Mouse (Mus musculus): Measurements from ENCODE around the gene 1700001O22Rik.

The 1700001O22Rik gene

DNA sequence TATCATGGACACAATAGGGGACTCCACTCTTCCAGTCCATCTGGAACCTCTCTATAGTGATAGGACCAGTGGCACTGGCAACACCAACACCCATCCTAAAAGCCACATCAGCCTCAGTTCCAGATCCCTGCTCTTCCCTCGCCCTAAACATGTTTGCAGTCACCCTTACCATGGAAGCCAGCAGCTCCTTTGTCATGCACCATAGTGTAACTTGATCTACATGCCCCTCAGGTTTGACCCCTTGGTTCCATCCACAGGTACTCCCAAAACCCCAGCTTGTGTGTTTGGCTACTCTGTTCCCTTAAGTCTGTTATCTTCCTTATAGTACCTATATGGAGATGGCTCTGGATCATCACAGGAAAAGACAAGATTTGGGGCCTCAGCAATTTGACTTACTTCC, 12.9 kb upstream of the 1700001O22Rik start:
- DNase-seq (ENCODE audit: low spot score) = no peak

DNA sequence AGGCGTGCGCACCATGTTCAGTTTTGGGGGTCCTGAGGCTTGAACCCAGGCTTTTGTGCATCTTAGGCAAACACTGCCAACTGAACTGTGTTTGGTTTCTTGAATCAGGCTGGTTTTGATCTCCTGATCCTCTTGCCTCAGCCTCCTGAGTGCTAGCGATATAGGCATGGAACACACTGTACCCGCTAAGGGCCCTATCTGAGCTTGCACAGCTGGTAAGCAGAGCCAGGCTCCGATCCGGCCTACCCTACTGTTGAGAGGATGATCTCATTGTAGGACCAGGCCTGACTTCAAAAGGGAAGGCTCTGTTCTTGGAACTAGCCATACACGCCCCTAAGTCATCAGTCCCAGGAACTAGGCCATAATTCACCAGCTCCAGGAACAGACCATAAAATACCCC, 7.1 kb upstream of the 1700001O22Rik start:
- no peak for DNase-seq (ENCODE audit: low spot score)

DNA sequence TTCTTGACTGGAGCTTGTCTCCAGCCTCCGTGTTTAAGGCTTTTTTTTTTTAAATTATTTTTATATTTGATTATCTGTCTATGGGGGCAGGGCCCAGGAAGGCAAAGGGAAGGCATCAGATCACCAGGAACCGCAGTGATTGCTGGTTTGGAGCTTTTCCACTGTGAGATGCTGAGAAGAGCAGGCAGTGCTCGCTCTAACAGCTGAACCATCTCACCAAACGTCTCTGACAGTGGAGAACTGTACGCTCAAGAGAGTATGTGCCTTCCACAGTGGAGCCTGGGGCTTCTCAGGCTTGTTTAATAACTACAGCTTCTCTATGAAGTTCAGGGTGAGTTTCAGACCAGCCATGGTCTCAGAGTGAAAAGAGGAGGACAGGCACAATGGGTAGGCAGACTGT, 6.0 kb upstream of the 1700001O22Rik start:
- no peak for DNase-seq (ENCODE audit: low spot score)

DNA sequence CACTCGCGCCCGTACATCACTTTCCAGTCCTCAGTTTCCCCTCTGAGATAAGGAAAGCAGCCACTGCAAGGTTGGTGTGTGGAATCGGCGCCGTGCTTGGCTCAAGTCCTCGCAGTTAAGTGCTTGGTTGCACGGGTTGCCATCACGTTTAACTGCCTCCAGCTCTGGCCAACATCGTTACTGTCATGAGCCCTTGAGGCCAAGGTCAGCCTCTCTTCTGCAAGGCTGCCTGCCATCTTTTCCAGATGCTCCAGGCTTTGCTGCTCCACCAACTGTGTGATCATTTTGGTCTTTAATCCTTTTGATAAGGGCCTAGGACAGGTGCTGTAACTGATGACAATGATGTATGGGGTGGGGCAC, 4.8 kb upstream of the 1700001O22Rik start:
- DNase-seq (ENCODE audit: low spot score) = no peak

DNA sequence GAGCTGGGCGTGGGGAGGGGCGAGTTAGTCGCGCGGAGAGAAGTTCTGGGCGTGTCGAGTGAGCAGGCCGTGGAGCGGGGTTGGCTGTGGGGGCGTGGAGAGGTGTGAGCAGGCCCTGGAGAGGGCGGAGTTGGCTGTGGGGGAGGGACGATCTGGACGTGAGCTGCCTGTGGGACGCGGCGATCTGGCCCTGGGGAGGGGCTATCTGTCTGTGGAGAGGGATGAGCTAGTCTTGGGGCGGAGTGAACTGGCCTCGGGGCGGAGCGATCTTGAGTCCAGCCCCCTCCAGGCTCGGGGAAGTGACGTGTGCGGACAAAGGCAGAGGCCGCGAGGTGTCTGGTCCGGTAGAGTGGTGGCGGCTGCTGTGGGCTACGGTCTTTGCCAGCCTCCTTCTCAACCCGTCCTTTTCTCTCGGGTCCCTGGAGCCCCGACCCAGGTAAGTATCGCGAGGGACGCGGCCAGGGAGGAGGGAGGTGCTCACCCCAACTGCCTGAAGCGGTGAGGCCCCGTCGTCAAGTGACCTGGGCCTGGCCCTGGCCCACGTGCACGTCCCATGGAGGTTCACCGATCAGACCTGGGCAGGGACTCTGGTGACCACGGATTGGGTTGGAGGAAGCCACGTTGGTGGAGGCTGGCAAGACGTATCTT, 4.3 kb upstream of the 1700001O22Rik start, which contains the start of gene Ntmt1:
Gene Ntmt1, plus strand, starts transcription at position 179 of the 648 bp plus-strand sequence.
- peak; percentile 100 for DNase-seq (ENCODE audit: low spot score)

DNA sequence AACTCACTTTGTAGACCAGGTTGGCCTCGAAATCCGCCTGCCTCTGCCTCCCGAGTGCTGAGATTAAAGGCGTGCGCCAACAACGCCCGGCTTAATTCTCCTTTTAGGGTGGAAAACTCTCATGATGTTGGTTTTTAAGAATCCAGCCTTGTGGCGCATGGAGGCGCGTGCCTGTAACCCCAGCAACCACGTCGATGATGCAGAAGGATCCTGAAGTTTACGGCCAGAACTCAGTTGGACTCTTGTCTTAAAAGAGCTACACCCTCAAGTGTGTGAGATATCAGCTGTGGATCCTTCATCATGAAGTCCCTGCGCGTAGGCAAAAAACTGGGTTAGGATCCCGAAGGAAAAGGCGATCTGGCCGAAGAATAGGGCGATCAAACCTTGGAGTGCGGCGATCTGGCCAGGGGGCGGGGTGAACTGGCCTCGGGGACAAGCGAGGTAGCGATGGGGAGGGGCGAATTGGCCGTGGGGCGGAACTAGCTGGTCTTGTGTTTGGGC, 3.7 kb upstream of the 1700001O22Rik start:
- no peak for DNase-seq (ENCODE audit: low spot score)

DNA sequence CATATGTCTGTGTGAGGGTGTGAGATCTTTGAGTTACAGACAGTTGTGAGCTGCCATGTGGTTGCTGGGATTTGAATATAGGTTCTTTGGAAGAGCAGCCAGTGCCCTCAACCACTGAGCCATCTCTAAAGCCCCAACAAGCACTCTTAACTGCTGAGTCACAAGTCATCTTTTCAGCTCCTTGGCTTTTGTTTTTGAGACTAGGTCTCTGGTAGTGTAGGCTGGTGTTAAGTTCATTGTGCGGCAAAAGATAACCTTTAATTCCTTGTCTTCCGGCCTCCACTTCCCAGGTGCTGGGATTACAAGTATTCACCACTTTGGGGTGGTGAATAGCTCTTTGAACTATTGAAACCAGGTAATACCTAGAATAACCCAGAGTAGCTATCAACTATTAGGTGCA, 2.5 kb upstream of the 1700001O22Rik start:
- DNase-seq (ENCODE audit: low spot score) = no peak

DNA sequence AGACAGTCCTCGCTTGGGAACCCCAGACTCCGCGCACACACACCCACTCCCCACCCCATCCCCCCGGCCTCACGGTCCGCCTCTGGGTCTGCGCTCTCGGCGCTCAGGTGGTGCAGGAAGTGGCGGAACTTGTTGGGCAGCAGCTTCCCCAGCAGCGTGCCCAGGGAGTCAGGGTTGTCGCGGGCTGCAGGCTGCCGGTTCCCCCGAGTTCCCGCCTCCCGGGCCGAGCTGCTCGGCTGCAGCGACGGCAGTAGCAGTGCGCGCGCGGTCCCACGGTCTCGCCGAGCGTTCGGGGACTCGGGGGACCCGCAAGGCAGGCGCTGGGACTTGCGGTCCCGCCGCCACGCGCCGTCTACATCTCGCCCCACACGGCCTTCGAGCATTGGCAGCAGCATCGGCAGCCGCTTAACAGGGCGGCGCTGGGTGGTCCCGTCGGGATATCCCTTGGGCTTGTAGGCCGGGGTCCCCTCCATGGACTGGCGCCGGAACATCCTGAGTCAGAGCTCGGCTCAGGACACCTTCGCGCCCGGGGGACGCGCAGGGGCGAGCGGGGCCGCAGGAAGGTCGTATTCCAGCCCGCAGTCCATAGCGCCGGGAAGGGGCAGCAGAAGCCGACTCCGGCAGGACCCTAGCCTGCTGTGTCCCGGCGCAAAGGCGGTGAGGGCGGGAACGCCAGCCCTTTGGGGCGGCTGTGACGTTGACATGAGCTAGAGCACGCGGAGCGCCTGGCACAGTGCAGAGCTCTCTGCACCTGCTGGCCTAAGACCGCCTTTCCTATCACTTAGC, 2.2 kb downstream of the 1700001O22Rik start:
- DNase-seq (ENCODE audit: low spot score) = peak; percentile 70

DNA sequence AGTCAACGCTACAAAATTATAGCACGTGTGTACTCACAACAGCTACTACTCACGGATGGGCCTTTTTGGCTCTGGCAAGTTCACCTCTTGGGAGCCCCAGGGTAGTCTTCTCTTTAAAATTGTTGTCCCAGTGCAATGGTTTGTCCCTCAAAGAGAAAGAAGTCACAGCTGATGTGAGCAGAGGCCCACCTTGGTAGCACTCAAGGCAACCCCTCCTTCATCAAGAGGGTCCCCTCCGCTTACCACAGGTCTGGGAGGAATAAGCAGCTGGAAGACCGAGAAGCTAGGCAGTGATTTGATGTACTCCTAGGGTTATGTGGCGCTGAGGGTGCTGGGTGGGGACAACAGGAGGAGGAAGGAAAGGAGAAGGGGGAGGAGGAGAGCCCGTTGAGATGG, 2.8 kb downstream of the 1700001O22Rik start:
- no peak for DNase-seq (ENCODE audit: low spot score)

DNA sequence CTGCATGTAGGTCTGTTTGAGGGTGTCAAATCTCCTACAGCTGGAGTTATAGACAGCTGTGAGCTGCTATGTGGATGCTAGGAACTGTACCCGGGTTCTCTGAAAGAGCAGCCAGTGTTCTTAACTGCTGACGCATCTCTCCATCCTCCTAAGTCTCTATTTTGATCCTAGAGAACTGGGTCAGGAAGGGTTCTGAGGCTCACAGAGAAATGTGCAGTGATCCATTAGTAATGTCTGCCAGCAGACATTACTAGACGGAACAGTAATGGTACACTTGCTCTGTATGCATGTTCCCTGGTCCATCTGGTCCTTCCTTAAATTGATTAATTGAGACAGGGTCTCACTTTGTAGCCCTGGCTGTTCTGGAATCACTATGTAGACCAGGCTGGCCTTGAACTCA, 4.0 kb downstream of the 1700001O22Rik start:
- DNase-seq (ENCODE audit: low spot score) = no peak

DNA sequence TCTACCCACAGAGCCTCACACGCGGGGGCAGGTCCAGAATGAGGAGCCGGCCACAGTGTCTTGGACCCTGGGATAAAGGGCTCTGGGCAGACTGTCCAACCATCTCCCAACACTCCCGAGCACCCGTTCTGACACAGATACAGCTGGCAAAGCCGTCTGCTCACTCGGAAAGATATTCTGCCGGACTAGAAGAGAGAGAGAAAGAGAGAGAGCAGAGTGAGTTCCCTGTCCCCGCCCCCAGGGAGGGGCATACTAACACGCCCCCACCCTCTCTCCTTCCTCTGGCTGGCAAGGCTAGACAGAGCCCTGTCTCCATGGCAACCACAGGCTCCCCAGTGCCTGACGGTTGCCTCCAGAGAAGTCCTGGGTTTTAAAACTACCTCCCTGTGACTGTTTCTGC, 7.1 kb downstream of the 1700001O22Rik start:
- peak; percentile 96 for DNase-seq (ENCODE audit: low spot score)

DNA sequence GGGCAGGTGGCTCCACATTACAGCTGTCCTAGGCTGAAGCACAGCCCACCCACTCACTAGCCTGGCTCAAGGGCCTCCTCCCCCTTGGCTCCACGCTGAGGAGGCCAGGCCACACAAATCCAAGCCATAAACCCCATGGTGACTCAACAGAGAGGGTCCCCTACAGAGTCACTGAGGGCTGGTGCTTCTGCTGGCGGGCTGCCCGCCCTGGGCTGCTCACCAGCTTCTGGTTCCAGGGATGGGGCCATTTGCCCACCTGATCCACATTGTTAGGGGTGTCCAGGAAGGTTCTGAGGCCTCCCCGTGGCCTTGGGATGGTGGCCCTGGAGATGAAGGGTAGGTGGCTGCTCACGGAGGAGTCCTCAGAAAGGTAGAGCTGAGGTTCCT, 7.6 kb downstream of the 1700001O22Rik start:
- no peak for DNase-seq (ENCODE audit: low spot score)

DNA sequence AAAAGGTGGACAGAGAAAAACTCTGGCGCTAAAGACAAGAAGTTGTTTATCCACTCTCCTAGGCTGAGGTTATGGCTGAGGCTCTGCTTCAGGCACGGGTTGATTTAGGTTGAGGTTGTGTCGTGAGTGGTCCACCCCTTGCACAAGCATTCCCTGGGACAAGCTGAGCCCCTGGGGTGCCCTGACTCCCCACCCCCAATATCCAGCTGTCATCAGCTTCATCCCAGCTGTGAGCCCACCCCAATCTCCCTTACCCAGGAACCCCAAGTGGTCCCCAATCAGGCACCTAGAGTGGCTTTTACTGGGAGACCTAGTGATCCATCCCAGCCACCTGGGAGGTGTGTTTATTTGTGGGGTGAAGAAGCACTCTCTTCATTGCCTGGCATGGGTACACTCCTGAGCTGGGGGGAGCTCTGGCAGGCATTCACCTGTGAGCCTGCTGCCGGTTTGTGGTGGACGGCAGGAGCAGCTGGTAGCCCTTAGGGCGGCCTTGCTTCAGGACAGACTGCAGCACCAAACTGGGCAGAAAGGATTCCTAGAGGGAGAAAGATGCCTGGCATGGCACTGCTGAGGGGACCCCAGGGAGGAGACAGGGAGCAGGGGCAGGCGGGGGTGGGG, 8.1 kb downstream of the 1700001O22Rik start:
- DNase-seq (ENCODE audit: low spot score) = no peak

DNA sequence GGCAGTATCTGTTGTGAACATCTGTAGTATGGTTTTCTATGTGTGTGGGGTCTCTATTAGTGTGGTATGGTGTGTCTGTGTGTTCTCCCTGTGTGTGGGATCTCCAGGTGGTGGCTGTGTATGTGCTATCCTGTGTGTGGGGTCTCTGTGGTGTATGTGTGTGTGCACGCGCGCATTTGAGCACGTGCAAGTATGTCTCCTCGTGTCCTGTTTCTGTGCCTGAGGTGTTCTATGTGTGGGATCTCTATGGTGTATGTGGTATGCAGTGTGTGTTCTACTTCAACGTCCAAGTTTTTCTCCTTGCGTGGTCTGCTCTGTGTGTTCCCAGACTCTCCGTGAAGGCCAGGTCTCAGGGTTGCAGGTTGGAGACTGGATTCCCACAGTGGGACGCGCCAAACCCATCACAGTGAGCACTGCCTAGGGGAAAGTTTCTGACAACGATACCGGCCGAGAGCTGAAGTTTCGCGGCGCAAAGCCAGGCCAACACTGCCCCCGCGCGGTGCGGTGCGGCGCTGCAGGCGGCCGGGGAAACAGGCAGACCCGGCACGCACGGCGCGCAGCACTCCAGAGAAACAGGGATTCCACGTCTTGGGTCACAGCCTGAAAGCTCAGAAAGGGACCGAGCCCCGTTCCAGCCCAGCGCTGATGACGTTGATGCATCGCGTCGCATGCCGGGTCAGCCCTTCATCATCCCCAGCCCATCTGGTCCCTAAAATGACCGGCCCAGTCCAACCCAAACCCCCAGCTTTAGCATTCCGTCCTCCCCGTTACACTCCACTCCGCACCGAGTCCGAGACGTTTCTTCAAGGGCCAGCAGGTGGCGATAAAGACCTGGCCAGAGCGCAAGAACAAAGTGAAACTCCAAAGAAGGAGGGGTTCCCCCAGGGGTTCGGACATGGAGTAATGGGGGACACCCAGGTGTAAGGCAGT, 9.0 kb downstream of the 1700001O22Rik start:
- peak; percentile 94 for DNase-seq (ENCODE audit: low spot score)

DNA sequence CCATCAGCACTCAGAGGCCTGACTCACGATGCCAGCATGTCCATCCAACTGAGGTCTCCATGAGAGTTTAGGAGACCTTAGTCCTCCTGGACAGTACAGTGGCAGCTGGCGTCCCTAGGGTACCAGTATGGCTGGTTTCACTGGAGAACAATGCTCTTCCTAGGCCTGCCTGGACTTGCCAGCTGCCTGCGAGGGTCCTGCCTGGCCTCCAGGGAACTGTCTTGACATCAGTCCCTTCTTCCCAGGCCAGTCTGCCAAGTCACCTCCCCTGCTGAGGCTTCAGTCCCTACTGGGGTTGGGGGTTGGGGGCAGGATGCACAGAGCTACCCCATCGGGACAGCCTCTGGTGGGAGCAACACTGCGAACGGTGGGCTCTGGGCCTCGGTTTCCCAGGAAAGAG, 11.4 kb downstream of the 1700001O22Rik start:
- no peak for DNase-seq (ENCODE audit: low spot score)

DNA sequence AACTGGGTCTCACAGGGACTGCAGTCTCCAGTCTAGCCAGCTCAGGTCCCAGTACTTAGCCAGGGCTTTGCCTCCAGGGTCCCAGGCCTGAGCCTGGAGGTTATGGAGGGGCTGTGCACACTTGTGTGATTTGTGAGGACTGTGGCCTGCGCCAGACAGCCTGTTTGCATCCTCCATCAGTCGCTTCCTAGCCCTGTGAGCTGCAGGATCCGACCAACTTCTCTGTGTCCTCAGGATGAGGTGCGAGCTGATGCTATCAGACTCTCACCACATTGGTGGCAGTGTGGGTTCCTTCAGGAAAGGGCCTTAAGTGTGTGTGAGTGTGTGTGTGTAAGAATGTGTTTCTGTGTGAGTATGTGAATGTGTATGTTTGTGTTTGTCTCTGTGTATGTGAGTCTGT, 16.0 kb downstream of the 1700001O22Rik start:
- no peak for DNase-seq (ENCODE audit: low spot score)

DNA sequence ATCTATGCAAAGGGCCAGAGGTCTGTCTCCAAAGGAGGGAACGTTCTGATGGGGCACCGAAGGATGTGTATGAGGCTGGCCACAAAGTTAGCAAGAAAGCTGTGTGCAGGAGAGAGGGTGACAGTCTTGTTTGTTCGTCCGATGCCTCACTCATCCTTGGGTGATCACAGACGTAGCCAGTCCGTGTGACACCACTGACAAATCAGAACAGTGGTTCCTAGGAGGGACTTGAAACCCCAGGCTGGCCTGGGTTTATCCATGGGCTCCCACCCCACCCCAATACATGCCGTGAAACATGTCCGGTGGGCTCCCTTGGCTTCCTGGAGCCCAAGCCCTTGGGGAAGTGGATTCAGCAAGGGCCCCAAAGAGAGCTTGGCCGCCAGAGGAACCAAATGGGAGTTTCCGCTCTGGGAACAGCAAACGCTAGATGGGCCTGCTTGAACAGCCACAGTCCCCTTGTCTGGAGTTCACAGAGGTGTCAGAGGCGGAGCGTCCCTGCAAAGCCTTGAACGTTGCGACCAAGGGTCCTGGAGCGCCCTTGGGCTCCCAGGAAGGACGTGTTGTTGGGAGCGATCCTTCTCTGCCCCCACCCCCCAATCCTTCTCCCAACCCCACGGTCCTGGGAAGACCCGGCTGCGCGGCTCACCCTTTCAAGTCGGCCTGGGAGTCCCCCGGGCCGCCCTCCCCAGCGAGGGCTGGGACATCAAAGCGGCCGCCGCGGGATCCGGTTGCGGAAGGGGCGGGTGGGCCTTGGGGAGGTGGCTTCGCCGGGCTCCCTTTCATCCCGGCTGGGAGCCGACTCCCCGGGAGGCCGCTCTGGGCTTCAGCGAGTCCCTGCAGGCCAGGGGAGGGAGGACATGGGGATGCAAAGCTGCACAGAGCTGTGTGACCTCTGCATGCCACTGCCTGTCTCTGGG, 19.1 kb downstream of the 1700001O22Rik start:
- peak; percentile 76 for DNase-seq (ENCODE audit: low spot score)

DNA sequence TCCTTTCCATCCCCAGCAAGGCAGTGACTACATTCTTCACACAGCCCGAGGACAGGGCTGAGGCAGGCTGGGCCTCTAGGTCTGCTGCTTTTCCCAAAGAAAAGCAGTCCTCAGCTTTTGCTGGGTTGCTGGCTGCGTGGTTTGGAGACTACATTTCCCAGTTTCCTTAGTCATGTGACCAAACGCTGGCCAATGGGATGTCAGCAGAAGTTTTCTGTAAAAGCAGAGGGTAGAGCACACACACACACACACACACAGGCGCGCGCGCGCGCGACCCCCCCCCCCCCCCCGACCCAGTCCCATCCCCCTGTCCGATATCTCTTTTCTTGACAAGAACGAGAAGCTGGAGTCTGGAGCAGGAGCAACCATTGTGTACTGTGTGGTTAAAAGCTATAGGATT, 20.1 kb downstream of the 1700001O22Rik start:
- DNase-seq (ENCODE audit: low spot score) = peak; percentile 84

DNA sequence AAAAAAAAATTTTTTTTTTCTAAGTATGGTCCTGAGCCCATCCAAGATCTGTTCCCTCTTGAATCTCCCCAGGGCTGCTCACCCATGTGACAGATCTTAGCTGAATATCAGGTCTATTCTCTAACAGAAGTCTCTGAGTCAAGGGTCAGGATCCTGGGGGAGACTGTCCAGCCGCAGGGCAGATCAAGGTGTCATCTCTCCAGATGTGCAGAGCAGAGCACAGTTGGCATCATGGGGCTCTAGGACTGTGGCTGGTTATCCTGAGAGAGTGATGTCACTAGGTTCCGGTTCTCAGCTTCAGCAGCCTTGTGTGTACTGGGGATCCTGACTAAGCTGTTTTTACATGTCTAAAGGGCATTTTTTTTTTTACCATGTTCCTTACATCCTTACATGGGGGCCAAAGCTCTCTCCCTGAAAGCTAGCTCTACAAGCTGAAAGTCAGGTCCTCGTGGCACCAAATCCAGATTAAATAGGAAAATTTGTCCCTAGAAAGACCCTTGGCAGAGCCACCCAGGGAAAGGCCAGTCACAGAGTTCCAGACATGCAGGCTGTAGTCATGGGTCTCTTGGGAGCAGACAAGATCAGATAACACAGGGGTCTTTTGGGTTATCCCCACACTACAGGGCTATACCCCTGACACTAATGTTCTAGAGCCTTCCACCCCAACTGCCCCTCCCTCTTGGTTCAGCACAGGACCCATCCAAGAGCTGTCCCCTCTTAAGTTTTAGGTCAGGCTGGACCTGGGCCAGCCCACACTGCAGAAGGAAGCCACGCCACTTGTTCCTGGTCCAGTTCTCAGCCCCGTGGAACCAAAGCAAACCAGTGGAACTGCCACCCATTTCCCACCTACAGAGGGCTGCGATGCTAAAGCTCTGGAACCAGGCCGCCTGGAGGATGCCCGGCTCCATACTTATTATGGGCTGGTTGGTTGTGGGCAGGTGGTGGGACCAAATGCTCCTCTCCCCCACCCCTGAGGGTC, 20.9 kb downstream of the 1700001O22Rik start:
- no peak for DNase-seq (ENCODE audit: low spot score)

DNA sequence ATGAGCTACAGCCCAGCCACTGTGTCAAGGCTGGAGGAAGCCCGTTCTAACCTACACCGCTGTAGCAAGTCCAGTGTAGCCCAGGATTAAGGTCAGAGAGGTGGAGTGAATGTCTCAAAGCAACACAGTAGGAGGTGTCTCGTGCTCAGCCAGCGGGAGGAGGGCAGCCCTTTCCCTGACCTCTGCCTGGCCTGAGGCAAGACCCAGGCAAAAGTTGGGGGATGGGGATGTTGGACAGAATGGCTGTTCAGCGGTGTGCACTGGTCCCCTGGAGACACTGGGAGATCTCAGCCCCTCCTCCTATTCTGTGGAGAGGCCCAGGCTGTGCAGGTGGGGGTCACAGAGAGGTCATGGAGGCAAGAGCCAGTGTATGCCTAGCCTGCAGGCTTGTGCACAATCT, 24.2 kb downstream of the 1700001O22Rik start:
- DNase-seq (ENCODE audit: low spot score) = peak; percentile 93
